Mouse (Mus musculus) left cerebral cortex, adult 2 months (tissue): ENCODE measurements at regions not wholly inside any gene's neighbourhood (a gene's known extent, or its start where the extent isn't known, plus 50 kb on each side); places are given as distances from the start of the nearest gene placed in this dataset.
A peak's percentile ranks its signal among the peaks of the same experiment; 100 is the strongest.

ENCODE experiments used
- DNase-seq, 2 experiments: peaks; one replicate each; pipeline ENCODE4 v3.0.0; 2021 to 2022; ENCODE audit warnings: low spot score in 2 of 2, mixed read lengths in 1 of 2; ENCODE audit errors: extremely low spot score in 1 of 2
- H3K27ac ChIP-seq: fragments of 200-600 bp; 2 replicates; pipeline ENCODE4 v1.8.1; 2022
- H3K4me3 ChIP-seq: fragments of 200-600 bp; 2 replicates; pipeline ENCODE4 v1.8.1; 2022
- CTCF ChIP-seq: fragments of 200-600 bp; IDR thresholded peaks from 2 replicates; pipeline ENCODE4 v1.8.1; 2022; ENCODE audit warnings: antibody characterized with exemption, mild to moderate bottlenecking, moderate library complexity
- intact Hi-C: fragments of 180-260 bp; cut with DNase I; formaldehyde crosslinking; loops from one replicate; pipeline ENCODE4 v1.15.1; 2025

DNA sequence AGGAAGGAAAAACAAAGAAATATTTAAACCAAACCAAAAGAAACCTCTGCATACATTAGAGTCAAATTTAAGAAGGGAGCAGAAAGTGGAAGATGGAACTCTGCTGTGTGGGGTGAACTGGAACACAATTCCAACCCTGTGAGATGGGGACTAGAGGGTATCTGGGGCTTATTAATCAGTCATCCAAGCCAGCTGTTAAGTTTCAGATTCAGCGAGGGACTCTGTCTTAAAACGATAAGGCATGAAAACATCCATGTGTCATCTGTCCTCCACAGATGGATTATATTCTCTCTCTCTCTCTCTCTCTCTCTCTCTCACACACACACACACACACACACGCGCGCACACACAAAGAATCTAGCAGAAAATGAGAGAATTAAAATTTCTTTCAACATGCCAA is 147.6 kb upstream of the Marcks start:
- Histone ChIP-seq H3K4me3 (no peak overlapping the region), H3K27ac (no peak overlapping the region)
- TF ChIP-seq CTCF: no peak
- intact Hi-C loops: no loop called here
- no peak for DNase-seq

DNA sequence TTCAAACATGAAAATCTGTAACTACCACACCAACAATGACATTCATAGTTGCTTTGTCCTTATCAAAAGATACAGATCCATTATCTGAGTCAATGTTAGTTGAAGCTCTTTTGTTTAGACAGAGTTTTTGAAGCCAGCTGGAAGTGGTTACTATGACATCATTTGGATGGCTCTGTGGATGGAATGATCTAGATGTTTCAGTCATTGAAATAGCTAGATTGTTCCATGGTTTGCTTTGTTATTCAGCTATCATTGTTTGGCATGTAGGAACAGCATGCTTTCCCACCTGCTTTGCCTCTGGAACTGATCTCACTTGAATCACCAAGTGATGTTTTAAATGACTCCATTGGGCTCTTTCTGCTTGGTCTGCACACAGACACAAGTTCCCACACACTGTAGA is 144.2 kb upstream of the Marcks start:
- no peak for TF ChIP-seq CTCF
- Histone ChIP-seq H3K4me3 (no peak overlapping the region), H3K27ac (no peak overlapping the region)
- DNase-seq: no peak
- intact Hi-C loops: no loop called here

DNA sequence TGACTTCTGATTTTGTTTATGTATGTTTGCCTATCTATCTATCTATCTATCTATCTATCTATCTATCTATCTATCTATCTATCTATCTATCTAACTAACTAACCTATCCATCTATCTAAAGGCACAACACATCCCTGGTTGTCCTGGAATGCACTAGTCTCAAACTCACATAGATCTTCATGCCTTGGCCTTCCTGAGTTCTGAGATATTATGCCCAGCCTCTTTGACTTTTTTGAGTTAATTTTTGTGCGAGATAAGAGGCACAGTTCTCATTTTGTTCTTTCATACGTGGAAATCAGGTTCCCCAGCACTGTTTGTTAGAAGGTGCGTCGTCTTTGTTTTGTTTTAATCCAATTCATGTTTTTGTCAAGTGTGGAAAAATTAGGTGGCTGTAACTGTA is 142.1 kb upstream of the Marcks start:
- no peak for DNase-seq
- no peak overlapping the region for H3K27ac ChIP-seq
- TF ChIP-seq CTCF: no peak
- H3K4me3 ChIP-seq: no peak overlapping the region
- intact Hi-C loops: no loop called here

DNA sequence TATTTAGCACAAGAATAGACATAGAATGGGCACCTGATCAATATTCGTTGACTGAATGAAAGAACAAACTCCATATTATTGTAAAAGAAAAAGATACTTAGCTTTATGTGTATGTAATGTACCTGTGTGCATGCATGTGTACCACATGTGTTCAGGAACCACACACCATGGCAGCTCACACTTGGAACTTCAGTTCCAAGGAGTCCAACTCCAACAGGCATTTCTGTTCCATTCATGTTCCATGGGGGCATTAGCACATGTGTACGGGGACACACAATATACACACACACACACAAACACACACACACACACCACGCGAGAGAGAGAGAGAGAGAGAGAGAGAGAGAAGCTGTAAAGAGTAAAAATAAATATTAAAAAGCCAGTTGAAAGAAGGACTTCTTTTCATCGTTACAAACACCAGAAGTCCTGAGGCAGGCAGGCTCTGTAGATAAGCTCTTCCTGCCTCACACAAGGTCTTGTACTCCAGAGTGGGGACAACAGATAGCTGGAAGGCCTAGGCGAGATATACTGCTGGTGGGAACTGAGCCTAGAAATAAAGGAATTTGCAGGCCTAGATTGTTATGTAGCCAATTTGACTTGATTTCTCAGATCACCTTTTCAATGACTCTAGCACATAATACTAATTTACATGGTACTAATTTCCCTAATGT is 141.6 kb upstream of the Marcks start:
- TF ChIP-seq CTCF: no peak
- Histone ChIP-seq H3K27ac (no peak overlapping the region), H3K4me3 (no peak overlapping the region)
- no peak for DNase-seq
- intact Hi-C loops: no loop called here

DNA sequence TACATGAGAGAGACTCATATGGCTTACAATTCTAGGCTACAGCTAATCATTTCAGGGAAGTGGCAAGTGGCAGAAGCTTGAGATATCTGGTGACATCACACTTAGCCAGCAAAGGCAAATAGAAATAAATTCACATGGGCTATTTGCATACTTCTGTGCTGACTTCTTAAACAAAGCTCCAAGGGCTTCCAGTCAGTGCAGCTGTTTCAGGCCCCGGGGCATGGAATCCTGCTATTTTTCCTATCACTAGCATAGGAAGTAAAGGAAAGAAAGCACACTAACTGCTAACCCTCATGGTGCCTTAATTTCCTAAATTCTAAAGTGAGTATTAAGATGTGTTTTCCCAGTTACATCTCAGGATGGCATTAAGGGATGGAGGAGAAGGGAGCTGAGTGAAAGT is 140.6 kb upstream of the Marcks start:
- Histone ChIP-seq H3K4me3 (no peak overlapping the region), H3K27ac (no peak overlapping the region)
- no peak for TF ChIP-seq CTCF
- no peak for DNase-seq
- intact Hi-C loops: no loop called here

DNA sequence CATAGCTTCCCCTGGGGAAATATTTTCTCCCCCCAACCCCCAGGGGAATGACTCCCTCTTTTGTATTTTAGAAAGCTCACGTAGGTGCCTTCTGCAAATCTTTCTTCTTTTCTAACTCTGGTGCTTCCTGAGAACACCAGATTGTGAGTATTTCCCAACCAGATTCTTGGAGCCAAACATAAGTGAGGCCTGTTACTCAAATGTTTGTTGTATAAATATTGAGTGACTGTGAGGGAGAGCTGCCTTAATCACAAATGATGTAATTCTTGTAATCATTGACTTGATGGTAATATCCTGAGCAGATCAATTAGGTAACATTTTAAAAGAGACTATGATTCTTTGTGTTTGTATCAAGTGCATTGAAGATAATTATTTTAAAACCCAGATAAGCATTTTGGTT is 137.1 kb upstream of the Marcks start:
- H3K27ac ChIP-seq: no peak overlapping the region
- TF ChIP-seq CTCF: no peak
- DNase-seq: no peak
- intact Hi-C loops: no loop called here
- H3K4me3 ChIP-seq: no peak overlapping the region

DNA sequence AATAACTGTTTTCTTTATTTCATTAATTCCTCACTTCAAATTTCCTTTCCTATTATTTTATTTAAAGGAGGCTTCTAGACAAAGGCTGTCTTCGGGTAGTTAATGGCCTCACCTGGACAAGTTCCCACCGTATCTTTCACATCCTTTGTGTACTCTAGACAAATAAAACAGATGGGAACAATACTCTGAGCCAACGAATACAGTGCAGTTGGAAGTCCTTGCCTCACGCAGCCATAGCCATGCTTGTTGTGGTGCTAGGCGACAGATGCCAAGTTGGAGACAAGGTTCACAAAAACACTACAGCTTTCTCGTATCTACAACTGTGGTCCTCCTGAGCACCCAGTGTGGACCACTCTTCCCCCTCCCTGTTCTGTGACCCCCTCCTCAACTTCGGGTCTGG is 136.6 kb upstream of the Marcks start:
- DNase-seq: no peak
- H3K4me3 ChIP-seq: no peak overlapping the region
- no peak for TF ChIP-seq CTCF
- H3K27ac ChIP-seq: no peak overlapping the region
- intact Hi-C loops: no loop called here

DNA sequence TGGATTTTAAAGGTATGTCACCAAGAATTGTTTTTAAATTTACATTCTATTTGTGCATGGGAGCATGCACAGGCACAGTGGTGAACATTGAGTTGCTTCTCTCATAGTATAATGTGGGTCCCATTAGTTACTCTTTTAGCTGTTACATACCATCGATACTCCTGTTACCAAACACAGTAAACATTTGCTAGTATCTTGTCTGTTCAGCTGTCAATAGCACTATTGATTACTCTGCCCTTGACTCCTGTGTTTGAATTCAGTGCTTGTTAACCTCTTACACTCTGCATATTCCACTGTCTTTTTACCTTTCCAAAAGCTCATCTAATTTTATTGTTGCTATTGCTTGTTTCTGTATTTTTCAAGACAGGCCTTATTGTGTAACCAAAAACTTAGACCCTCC is 133.2 kb upstream of the Marcks start:
- Histone ChIP-seq H3K27ac (no peak overlapping the region), H3K4me3 (no peak overlapping the region)
- intact Hi-C loops: no loop called here
- DNase-seq: no peak
- TF ChIP-seq CTCF: no peak

DNA sequence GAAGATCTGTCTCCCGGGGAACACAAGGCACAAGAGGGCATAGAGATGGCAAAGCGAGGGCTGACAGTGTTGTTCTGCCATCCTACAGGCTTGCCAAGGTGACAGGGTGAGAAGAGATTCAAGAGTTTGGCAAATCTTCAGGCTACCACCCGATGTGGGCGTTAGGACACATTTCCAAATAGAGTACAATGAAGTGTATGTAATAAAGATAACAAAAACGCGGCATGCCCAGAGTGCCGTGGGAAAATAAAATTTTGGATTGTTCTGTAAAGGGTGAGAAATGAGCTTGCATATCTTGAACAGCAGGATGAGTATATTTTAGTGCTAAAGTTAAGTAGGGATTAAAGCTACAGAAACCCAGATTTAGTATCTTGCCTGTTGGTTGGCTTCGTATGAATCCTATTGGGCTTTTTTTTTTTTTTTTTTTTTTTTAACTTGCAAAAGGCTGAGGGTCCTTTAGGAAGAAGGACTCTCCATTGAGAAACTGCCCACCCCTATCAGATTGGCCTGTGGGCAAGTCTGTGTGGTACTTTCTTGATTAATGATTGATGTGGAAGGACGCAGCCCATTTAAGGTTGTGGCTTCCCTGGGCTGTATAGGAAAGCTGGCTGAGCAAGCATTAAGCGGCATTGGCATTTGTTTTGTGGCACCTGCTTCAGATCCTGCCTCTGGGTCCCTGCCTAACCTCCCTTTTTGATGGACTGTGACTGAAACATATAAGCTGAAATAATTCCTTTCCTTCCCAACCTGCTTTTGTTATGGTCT is 131.7 kb upstream of the Marcks start:
- DNase-seq: no peak
- intact Hi-C loops: no loop called here
- Histone ChIP-seq H3K27ac (no peak overlapping the region), H3K4me3 (no peak overlapping the region)
- no peak for TF ChIP-seq CTCF

DNA sequence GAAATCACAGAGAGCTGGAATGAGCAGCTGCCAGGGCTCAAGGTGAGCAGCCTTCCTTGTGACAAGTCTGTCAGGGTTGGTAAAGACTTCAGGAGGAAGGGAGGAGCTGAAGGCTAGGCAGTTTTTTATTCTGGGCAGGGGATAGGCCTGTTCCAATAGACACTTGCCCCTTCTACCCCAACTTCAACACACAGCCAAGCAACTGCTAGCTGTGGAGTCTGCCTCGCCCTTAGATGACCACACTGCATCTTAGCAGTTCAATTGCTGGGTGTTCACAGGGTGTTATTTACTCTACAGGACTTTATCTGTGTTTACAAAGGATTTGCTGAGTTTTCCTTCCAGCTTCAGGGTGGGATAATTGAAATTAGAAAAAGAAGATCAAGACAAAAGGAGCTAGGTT is 128.2 kb upstream of the Marcks start:
- TF ChIP-seq CTCF: no peak
- no peak overlapping the region for H3K27ac ChIP-seq

DNA sequence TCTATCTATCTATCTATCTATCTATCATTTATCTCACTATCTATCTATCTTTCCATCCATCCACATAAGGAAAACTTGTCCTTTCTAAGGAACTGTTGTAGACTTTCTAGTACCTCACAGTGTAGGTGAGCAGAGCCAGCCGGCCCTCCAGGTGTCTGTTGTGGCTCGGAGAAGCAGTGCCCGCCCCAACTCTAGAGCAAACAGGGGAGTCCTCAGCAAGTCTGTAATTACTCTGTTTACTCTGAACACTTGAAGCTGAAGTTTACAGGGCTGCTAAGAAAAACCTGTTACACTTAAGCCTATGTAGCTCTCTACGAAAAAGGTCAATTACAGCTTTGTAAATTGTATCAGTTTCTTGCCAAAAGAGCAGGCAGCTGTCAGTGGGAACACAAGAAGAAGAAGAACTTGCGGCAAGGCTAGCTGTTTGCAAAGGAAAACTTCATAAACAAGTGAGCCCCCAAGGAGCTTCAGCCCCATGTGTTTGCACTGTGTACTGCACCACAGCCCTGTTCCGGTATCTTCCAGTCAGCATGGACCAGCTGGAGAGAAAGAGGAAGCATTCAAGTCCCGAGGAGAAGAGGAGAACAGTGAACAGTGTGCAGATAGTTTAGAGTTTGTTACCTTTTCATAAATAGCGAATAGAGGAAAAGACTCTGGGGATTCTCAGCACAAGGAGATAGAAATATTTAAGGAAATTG is 122.2 kb upstream of the Marcks start:
- Histone ChIP-seq H3K27ac (0 out of 2 replicates have a peak overlapping the region, but pooled peaks have one; percentile 19), H3K4me3 (no peak overlapping the region)
- no peak for DNase-seq
- intact Hi-C loops: no loop called here
- peak; percentile 28 for TF ChIP-seq CTCF

More for the DNA sequence above, 128.2 kb upstream of the Marcks start:
- no peak overlapping the region for H3K4me3 ChIP-seq
- DNase-seq: no peak
- intact Hi-C loops: no loop called here

DNA sequence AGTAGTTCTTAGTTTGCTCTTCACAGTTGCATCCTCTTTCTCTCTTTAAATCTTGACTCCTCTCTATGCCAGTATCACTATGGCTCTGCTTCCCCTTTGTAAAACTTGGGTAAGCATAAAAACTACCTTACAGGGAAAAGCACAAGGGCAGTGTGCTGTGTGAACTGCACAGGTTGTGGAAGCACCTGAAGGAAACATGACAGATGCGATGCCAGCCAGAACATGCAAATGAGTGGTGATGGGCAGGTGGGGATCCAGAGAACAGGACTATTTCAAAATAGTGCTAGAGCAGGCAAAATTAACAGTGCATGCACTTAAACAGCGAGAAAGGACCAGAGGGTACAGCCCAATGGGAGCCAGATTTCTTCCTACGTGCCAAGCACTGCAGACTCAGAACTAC is 120.5 kb upstream of the Marcks start:
- Histone ChIP-seq H3K4me3 (no peak overlapping the region), H3K27ac (no peak overlapping the region)
- no peak for DNase-seq
- TF ChIP-seq CTCF: no peak
- intact Hi-C loops: no loop called here

DNA sequence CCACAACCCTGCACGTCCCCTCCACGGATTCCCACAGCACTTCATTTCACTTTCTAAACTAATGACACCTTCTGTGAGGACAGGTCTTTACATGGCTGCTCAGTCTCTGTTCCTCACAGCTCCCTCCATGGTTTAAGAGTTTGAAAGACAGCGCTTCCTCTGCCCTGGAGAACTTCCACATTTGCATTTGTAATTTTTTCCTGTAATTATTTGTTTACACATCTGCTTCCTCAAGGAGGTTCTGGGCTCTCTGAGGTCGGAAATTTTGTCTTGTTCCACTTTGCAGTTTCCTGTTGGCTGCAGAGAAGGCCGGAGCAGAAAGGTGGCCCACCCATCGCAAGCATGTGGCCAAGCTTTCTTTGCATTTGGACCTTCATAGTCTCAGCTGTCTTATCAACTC is 118.8 kb upstream of the Marcks start:
- DNase-seq: no peak
- intact Hi-C loops: no loop called here
- no peak for TF ChIP-seq CTCF
- no peak overlapping the region for H3K27ac ChIP-seq
- H3K4me3 ChIP-seq: no peak overlapping the region
